Mouse (Mus musculus) myocyte (in vitro differentiated cells): ENCODE measurements around the gene Fen1.

Experiments used
- MAX ChIP-seq: IDR thresholded peaks from one replicate; pipeline ENCODE4 v1.6.1; 2011; ENCODE audit warnings: low read depth, mild to moderate bottlenecking, control low read depth
- MYOD1 ChIP-seq, 3 experiments: IDR thresholded peaks; one replicate each; pipeline ENCODE4 v1.6.1; 2011; ENCODE audit warnings: control low read depth in 2 of 3, low read depth in 2 of 3, mild to moderate bottlenecking in 2 of 3, moderate library complexity in 1 of 3; ENCODE audit not compliant: insufficient read length in 2 of 3, control insufficient read depth in 1 of 3
- POLR2A ChIP-seq: IDR thresholded peaks from one replicate; pipeline ENCODE4 v1.6.1; 2011; ENCODE audit warnings: low read depth, mild to moderate bottlenecking, control low read depth, moderate library complexity; ENCODE audit not compliant: insufficient read length
- TCF12 ChIP-seq: IDR thresholded peaks from one replicate; pipeline ENCODE4 v1.6.1; 2011; ENCODE audit warnings: mild to moderate bottlenecking, control low read depth; ENCODE audit not compliant: poor library complexity, insufficient read depth, severe bottlenecking
- USF1 ChIP-seq: IDR thresholded peaks from one replicate; pipeline ENCODE4 v1.6.1; 2011; ENCODE audit warnings: low read depth, mild to moderate bottlenecking, control low read depth, moderate library complexity

DNA sequence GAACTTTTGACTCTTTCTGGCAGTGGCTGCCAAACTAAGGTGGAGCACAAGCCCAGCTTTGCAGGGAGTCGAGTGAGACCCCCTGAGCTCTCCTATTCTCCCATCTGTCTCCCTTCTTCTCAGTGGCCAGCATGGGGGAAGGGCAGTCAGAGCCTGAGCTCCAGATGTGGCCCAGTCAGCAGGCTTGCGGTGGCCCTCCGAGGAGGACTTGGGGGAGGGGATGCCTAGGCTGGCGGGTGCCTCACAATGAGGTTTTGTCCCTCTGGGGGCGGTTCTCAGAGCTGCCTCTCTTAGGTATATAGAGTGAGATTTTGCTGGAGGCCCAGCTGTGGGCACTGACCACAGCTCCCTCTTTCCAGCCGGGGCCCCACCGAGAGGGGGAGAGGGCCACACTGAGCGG, 38.9 kb upstream of the Fen1 start:
- no peak for TF ChIP-seq USF1
- no peak for TF ChIP-seq POLR2A
- TF ChIP-seq MAX = no peak
- no peak for TF ChIP-seq TCF12
- no peak for TF ChIP-seq MYOD1 (IDR thresholded peaks at IDR 0.05; ENCODE audit: control insufficient read depth in 1 of 3, insufficient read length in 2 of 3, low read depth in 2 of 3)
